Mouse (Mus musculus) megakaryocyte, embryonic 14.5 days (primary cell): ENCODE data around the gene Gtf2f1. TPM values are rescaled to one million over a fixed set of nuclear protein-coding genes. Genes with fewer than 3 reads are reported as not detected.

Source experiments
- H3K27me3 ChIP-seq: replicated peaks from 2 replicates; pipeline ENCODE3; 2012; ENCODE audit warnings: inconsistent platforms
- H3K36me3 ChIP-seq: replicated peaks from 2 replicates; pipeline ENCODE3; 2012; ENCODE audit warnings: low read length, inconsistent platforms, mixed read lengths
- H3K4me1 ChIP-seq: 2 replicates; pipeline ENCODE4 v1.6.1; 2012; ENCODE audit warnings: inconsistent platforms
- H3K4me3 ChIP-seq: replicated peaks from 2 replicates; pipeline ENCODE3; 2012; ENCODE audit warnings: moderate library complexity, mild to moderate bottlenecking, inconsistent platforms
- H3K9me3 ChIP-seq: 2 replicates; pipeline ENCODE4 v1.6.1; 2012; ENCODE audit warnings: inconsistent platforms
- FLI1 ChIP-seq: IDR thresholded peaks from 2 replicates; pipeline ENCODE4 v1.6.1; 2012; ENCODE audit warnings: low read length, inconsistent platforms, mixed read lengths
- GATA1 ChIP-seq: IDR thresholded peaks from 3 replicates; pipeline ENCODE4 v1.6.1; 2012; ENCODE audit warnings: mixed read lengths, low read length, inconsistent platforms, borderline replicate concordance
- polyA plus RNA-seq: library from polyadenylated mRNA; stranded (reverse); fragments of >175 nt; gene quantifications from 2 replicates; pipeline ENCODE4 v1.2.3, GENCODE M21; 2012; ENCODE audit warnings: low replicate concordance; ENCODE audit not compliant: insufficient read depth

Gtf2f1 gene
- polyA plus RNA-seq, 1 experiment, result 154 TPM

GRCm38 (mm10) chr17:56958667-56959066 is 52.4 kb downstream of the Gtf2f1 start:
- Histone ChIP-seq H3K27me3 (peaks cover 68% of the 10 kb centered on the region), H3K9me3 (peaks cover 5% of the 10 kb centered on the region), H3K4me3 (no peak overlapping the region), H3K36me3 (no peaks in the 10 kb centered on the region), H3K4me1 (peaks cover 29% of the 10 kb centered on the region)
- TF ChIP-seq FLI1, result no peak
- no peak for TF ChIP-seq GATA1

- H3K27me3 ChIP-seq, result peaks cover 66% of the 10 kb centered on the region
- H3K4me3 ChIP-seq, result peak overlapping the region; percentile 74
- TF ChIP-seq GATA1 (no peak), FLI1 (no peak)
- peaks cover 5% of the 10 kb centered on the region for H3K9me3 ChIP-seq
- H3K36me3 ChIP-seq, result no peaks in the 10 kb centered on the region
- H3K4me1 ChIP-seq, result peaks cover 27% of the 10 kb centered on the region
Observed at GRCm38 (mm10) chr17:56957763-56958429, 53.2 kb downstream of the Gtf2f1 start.

- peaks cover 55% of the 10 kb centered on the region for H3K27me3 ChIP-seq
- H3K4me1 ChIP-seq, result peaks cover 23% of the 10 kb centered on the region
- no peak for TF ChIP-seq FLI1
- no peak for TF ChIP-seq GATA1
- no peaks in the 10 kb centered on the region for H3K9me3 ChIP-seq
- no peaks in the 10 kb centered on the region for H3K36me3 ChIP-seq
- no peak overlapping the region for H3K4me3 ChIP-seq
Observed at GRCm38 (mm10) chr17:56954871-56955270, 56.2 kb downstream of the Gtf2f1 start.

Other genes with a start within 250 kb of the Gtf2f1 start
- gene Dus3l, start 246.5 kb downstream of the Gtf2f1 start, polyA plus RNA-seq, result 29.8 and 33.0 TPM in 2 replicates
- gene Prr22, start 241.0 kb downstream of the Gtf2f1 start, polyA plus RNA-seq, result 2.8 and 12.2 TPM in 2 replicates
- 0.51 and 1.4 TPM in 2 replicates for gene Rfx2, start 180.3 kb downstream of the Gtf2f1 start, polyA plus RNA-seq
- not detected in 2 replicates for gene Acsbg2, start 136.8 kb downstream of the Gtf2f1 start, polyA plus RNA-seq
- gene 1700061G19Rik, start 135.8 kb downstream of the Gtf2f1 start, polyA plus RNA-seq, result 0.36 TPM in 1 of 2 replicates, not detected in the other
- 43.2 and 95.7 TPM in 2 replicates for gene Mllt1, start 75.9 kb downstream of the Gtf2f1 start, polyA plus RNA-seq
- not detected in 2 replicates for gene Acer1, start 29.2 kb downstream of the Gtf2f1 start, polyA plus RNA-seq
- 177 and 234 TPM in 2 replicates for gene Clpp, start 21.0 kb downstream of the Gtf2f1 start, polyA plus RNA-seq
- 20.4 and 32.6 TPM in 2 replicates for gene Alkbh7, start 13.9 kb downstream of the Gtf2f1 start, polyA plus RNA-seq
- gene Pspn, start 11.3 kb downstream of the Gtf2f1 start, polyA plus RNA-seq, result 0.63 TPM in 1 of 2 replicates, not detected in the other
- gene Gm17949, start 181 bp upstream of the Gtf2f1 start, polyA plus RNA-seq, result 0.08 TPM in 1 of 2 replicates, not detected in the other
- 202 and 511 TPM in 2 replicates for gene Khsrp, start 20.2 kb upstream of the Gtf2f1 start, polyA plus RNA-seq
- not detected in 2 replicates for gene Slc25a41, start 30.4 kb upstream of the Gtf2f1 start, polyA plus RNA-seq
- 0.11 TPM in 1 of 2 replicates, not detected in the other for gene Crb3, start 47.8 kb upstream of the Gtf2f1 start, polyA plus RNA-seq
- gene Slc25a23, start 48.6 kb upstream of the Gtf2f1 start, polyA plus RNA-seq, result 0.49 and 6.1 TPM in 2 replicates
- gene Dennd1c, start 67.2 kb upstream of the Gtf2f1 start, polyA plus RNA-seq, result 15.6 and 31.6 TPM in 2 replicates
- 1.4 and 1.5 TPM in 2 replicates for gene Tubb4a, start 76.5 kb upstream of the Gtf2f1 start, polyA plus RNA-seq
- gene Tnfsf9, start 94.0 kb upstream of the Gtf2f1 start, polyA plus RNA-seq, result 3.3 and 4.6 TPM in 2 replicates
- gene Cd70, start 138.5 kb upstream of the Gtf2f1 start, polyA plus RNA-seq, result not detected in 2 replicates
- gene Tnfsf14, start 182.9 kb upstream of the Gtf2f1 start, polyA plus RNA-seq, result 49.5 and 144 TPM in 2 replicates
- gene C3, start 216.8 kb upstream of the Gtf2f1 start, polyA plus RNA-seq, result 0.52 and 16.6 TPM in 2 replicates
- 30.6 and 33.1 TPM in 2 replicates for gene Gpr108, start 237.2 kb upstream of the Gtf2f1 start, polyA plus RNA-seq
- gene Trip10, start 238.2 kb upstream of the Gtf2f1 start, polyA plus RNA-seq, result 25.4 and 45.7 TPM in 2 replicates